Mouse (Mus musculus) myocyte (in vitro differentiated cells): ENCODE measurements around the gene Bbs9.

ENCODE experiments used
- CEBPB ChIP-seq: IDR thresholded peaks from 2 replicates; pipeline ENCODE4 v1.6.1; 2011; ENCODE audit warnings: mild to moderate bottlenecking, moderate library complexity; ENCODE audit not compliant: poor library complexity, insufficient read depth, severe bottlenecking
- E2F4 ChIP-seq: IDR thresholded peaks from one replicate; pipeline ENCODE4 v1.6.1; 2011; ENCODE audit warnings: mild to moderate bottlenecking, control low read depth, moderate library complexity; ENCODE audit not compliant: insufficient read depth
- MAX ChIP-seq: IDR thresholded peaks from one replicate; pipeline ENCODE4 v1.6.1; 2011; ENCODE audit warnings: low read depth, mild to moderate bottlenecking, control low read depth
- MYOD1 ChIP-seq, 3 experiments: IDR thresholded peaks; one replicate each; pipeline ENCODE4 v1.6.1; 2011; ENCODE audit warnings: control low read depth in 2 of 3, low read depth in 2 of 3, mild to moderate bottlenecking in 2 of 3, moderate library complexity in 1 of 3; ENCODE audit not compliant: insufficient read length in 2 of 3, control insufficient read depth in 1 of 3
- MYOG ChIP-seq, 3 experiments: IDR thresholded peaks; one replicate each; pipeline ENCODE4 v1.6.1; 2011; ENCODE audit warnings: control low read depth in 2 of 3, low read depth in 2 of 3, mild to moderate bottlenecking in 2 of 3; ENCODE audit not compliant: insufficient read length in 2 of 3, control insufficient read depth in 1 of 3, insufficient read depth in 1 of 3
- POLR2A ChIP-seq: IDR thresholded peaks from one replicate; pipeline ENCODE4 v1.6.1; 2011; ENCODE audit warnings: low read depth, mild to moderate bottlenecking, control low read depth, moderate library complexity; ENCODE audit not compliant: insufficient read length
- POLR2AphosphoS2 ChIP-seq: IDR thresholded peaks from one replicate; pipeline ENCODE4 v1.6.1; 2011; ENCODE audit warnings: low read depth, control low read depth; ENCODE audit not compliant: insufficient read length
- REST ChIP-seq: IDR thresholded peaks from one replicate; pipeline ENCODE4 v1.6.1; 2011; ENCODE audit warnings: mild to moderate bottlenecking, control low read depth, moderate library complexity; ENCODE audit not compliant: insufficient read depth, insufficient read length
- SRF ChIP-seq: IDR thresholded peaks from one replicate; pipeline ENCODE4 v1.6.1; 2011; ENCODE audit warnings: low read depth; ENCODE audit not compliant: control insufficient read depth, insufficient read length
- TCF12 ChIP-seq: IDR thresholded peaks from one replicate; pipeline ENCODE4 v1.6.1; 2011; ENCODE audit warnings: mild to moderate bottlenecking, control low read depth; ENCODE audit not compliant: poor library complexity, insufficient read depth, severe bottlenecking
- TCF3 ChIP-seq: IDR thresholded peaks from one replicate; pipeline ENCODE4 v1.6.1; 2011; ENCODE audit warnings: low read depth, control low read depth; ENCODE audit not compliant: insufficient read length
- USF1 ChIP-seq: IDR thresholded peaks from one replicate; pipeline ENCODE4 v1.6.1; 2011; ENCODE audit warnings: low read depth, mild to moderate bottlenecking, control low read depth, moderate library complexity

GRCm38 (mm10) chr9:22497021-22497767, 21.7 kb downstream of the Bbs9 start:
- TF ChIP-seq POLR2A (no peak), TCF12 (no peak), USF1 (no peak), E2F4 (no peak), MAX (no peak), CEBPB (no peak), POLR2AphosphoS2 (no peak), MYOG (IDR thresholded peaks at IDR 0.05; ENCODE audit: control insufficient read depth in 1 of 3, insufficient read depth in 1 of 3, insufficient read length in 2 of 3, low read depth in 2 of 3) (no peak), SRF (no peak), MYOD1 (IDR thresholded peaks at IDR 0.05; ENCODE audit: control insufficient read depth in 1 of 3, insufficient read length in 2 of 3, low read depth in 2 of 3) (no peak), TCF3 (no peak), REST (no peak)
